Mouse (Mus musculus): ENCODE measurements around the gene Cftr. TPM values are rescaled to one million over a fixed set of nuclear protein-coding genes. Genes with fewer than 3 reads are reported as not detected.

Gene Cftr
- polyA plus RNA-seq, 1 experiment from 2014 or later, result 4.7 TPM

GRCm38 (mm10) chr6:18335393-18335792 lies 164.9 kb downstream of the Cftr start:
- no peaks in the 10 kb centered on the region for H3K36me3 ChIP-seq
- H3K4me2 ChIP-seq, result no peak overlapping the region
- H3K9ac ChIP-seq, result no peak overlapping the region
- no peaks in the 10 kb centered on the region for H3K27me3 ChIP-seq
- H3K9me3 ChIP-seq (replicated peaks), result no peaks in the 10 kb centered on the region
- 0 out of 2 replicates have a peak overlapping the region, but pooled peaks have one; percentile 62 for H3K27ac ChIP-seq
- WGBS, result 55% methylated on average over 3 of the region's 3 CpGs
- ATAC-seq (replicated peaks; ENCODE audit: low FRiP score), result peak; percentile 96
- no peaks in the 10 kb centered on the region for H3K4me1 ChIP-seq
- peak overlapping the region; percentile 24; the same call in 1 of the 2 replicates for H3K4me3 ChIP-seq (replicated peaks)

DNA sequence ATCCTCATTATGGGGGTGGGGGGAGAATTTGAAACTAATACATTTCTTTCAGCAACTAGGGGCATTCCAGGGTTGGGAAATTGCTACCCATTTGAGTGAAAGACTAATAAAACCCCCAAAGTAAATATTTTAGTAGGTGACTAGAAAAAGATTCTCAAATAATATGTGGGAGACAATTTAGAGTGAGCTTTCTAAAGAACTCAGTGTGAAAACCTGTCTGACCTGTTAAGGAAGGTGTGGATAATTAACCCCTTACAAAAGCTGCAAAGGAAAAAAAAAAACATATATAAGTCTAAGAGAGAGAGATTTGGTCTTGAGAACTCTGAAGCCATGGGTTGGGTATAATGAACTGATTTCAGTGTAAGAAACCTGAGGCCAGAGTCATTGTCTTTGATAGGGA lies 167.8 kb downstream of the Cftr start:
- H3K27me3 ChIP-seq, result no peaks in the 10 kb centered on the region
- H3K4me3 ChIP-seq (replicated peaks), result no peak overlapping the region
- no peak overlapping the region for H3K9ac ChIP-seq
- ATAC-seq (replicated peaks; ENCODE audit: low FRiP score), result no peak
- no peaks in the 10 kb centered on the region for H3K9me3 ChIP-seq (replicated peaks)
- no peaks in the 10 kb centered on the region for H3K36me3 ChIP-seq
- H3K4me1 ChIP-seq, result no peaks in the 10 kb centered on the region
- H3K27ac ChIP-seq, result no peak overlapping the region
- H3K4me2 ChIP-seq, result no peak overlapping the region

DNA sequence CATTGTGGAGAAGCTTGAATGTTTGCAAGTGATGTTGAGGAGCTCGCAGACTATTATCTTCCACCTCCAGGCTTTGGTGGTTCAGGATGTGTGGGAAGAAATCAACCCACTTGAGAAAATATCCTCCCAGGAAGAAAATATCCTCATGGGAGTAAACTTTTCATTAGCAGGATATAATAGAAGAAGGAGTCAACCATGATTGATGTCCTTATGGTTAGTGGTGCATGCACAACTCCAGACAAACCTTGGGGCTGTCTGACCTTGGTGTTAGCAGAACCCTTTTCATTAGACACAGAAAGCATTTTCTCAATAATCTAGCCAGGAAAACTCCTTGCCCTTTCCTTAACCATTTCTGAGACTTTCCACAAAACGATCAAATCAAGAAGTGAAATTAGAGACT lies 173.8 kb downstream of the Cftr start:
- no peaks in the 10 kb centered on the region for H3K4me1 ChIP-seq
- 40% methylated on average over 2 of the region's 2 CpGs for WGBS
- no peak overlapping the region for H3K9ac ChIP-seq
- no peak overlapping the region for H3K4me3 ChIP-seq (replicated peaks)
- ATAC-seq (replicated peaks; ENCODE audit: low FRiP score), result peak; percentile 92
- no peaks in the 10 kb centered on the region for H3K9me3 ChIP-seq (replicated peaks)
- H3K27ac ChIP-seq, result peak overlapping the region; percentile 51; the same call in 1 of the 2 replicates
- H3K27me3 ChIP-seq, result no peaks in the 10 kb centered on the region
- no peak overlapping the region for H3K4me2 ChIP-seq
- no peaks in the 10 kb centered on the region for H3K36me3 ChIP-seq

GRCm38 (mm10) chr6:18349153-18349858 lies 178.8 kb downstream of the Cftr start:
- no peaks in the 10 kb centered on the region for H3K4me1 ChIP-seq
- peak overlapping the region; percentile 51; the same call in 1 of the 2 replicates for H3K27ac ChIP-seq
- no peaks in the 10 kb centered on the region for H3K27me3 ChIP-seq
- no peaks in the 10 kb centered on the region for H3K9me3 ChIP-seq (replicated peaks)
- no peak overlapping the region for H3K9ac ChIP-seq
- no peaks in the 10 kb centered on the region for H3K36me3 ChIP-seq
- 38% methylated on average over 3 of the region's 3 CpGs for WGBS
- H3K4me2 ChIP-seq, result no peak overlapping the region
- H3K4me3 ChIP-seq (replicated peaks), result no peak overlapping the region
- peak; percentile 68; the same call in 1 of the 2 replicates for ATAC-seq (replicated peaks; ENCODE audit: low FRiP score)

GRCm38 (mm10) chr6:18360154-18360553 lies 189.7 kb downstream of the Cftr start:
- Histone ChIP-seq H3K27ac (no peak overlapping the region), H3K4me3 (replicated peaks) (no peak overlapping the region), H3K4me1 (no peaks in the 10 kb centered on the region), H3K9me3 (replicated peaks) (no peaks in the 10 kb centered on the region), H3K4me2 (no peak overlapping the region), H3K36me3 (no peaks in the 10 kb centered on the region), H3K27me3 (no peaks in the 10 kb centered on the region), H3K9ac (no peak overlapping the region)
- no peak for ATAC-seq (replicated peaks; ENCODE audit: low FRiP score)
- WGBS, result 73% methylated on average over 1 of the region's 1 CpGs

DNA sequence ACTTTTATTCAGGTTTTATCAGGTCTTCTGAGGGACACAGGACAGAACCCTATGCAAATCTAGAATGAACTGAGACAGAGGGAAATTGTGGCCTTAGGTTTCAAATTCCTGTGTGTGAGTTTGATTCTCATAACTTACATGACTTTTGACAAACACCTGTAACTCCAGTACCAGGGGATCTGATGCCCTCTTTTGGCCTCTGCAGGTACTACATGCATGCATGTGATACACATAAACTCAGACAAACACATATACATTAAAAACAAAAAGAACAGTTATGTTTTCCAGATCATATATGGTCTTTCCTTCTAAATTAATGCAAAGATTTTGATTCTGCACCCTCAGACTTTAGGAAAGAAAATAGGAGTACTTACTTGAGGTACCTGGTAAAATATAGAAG lies 190.5 kb downstream of the Cftr start:
- ATAC-seq (replicated peaks; ENCODE audit: low FRiP score), result no peak
- no peaks in the 10 kb centered on the region for H3K27me3 ChIP-seq

DNA sequence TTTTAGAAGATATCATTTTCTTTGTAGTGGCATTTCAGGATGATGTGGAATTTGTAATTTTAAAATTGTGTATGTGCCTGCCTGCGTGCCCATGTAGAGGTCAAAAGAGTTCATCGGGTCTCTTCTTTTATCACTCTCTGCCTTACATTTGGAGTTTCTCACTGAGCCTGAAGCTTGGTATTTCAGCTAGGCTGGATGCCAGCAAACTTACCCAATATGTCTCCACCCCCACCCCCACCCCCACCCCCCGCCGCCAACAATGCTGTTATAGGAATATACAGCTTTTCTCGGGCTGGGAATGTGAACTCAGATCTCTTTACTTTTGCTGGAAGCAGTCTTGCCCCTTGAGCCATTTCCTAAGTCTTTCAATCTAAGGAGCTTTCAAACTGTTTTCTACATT lies 191.7 kb downstream of the Cftr start:
- 0 out of 2 replicates have a peak, but pooled peaks cover under 1% of the 10 kb centered on the region for H3K4me1 ChIP-seq
- H3K27ac ChIP-seq, result no peak overlapping the region
- H3K4me2 ChIP-seq, result no peak overlapping the region
- H3K9me3 ChIP-seq (replicated peaks), result no peaks in the 10 kb centered on the region
- 82% methylated on average over 5 of the region's 5 CpGs for WGBS
- no peak overlapping the region for H3K9ac ChIP-seq
- no peak for ATAC-seq (replicated peaks; ENCODE audit: low FRiP score)
- H3K36me3 ChIP-seq, result no peaks in the 10 kb centered on the region
- no peak overlapping the region for H3K4me3 ChIP-seq (replicated peaks)
- no peaks in the 10 kb centered on the region for H3K27me3 ChIP-seq

More for the DNA sequence above, 190.5 kb downstream of the Cftr start:
- no peak overlapping the region for H3K9ac ChIP-seq
- H3K4me1 ChIP-seq, result no peaks in the 10 kb centered on the region
- no peak overlapping the region for H3K4me3 ChIP-seq (replicated peaks)
- H3K27ac ChIP-seq, result 0 out of 2 replicates have a peak overlapping the region, but pooled peaks have one; percentile 22
- H3K4me2 ChIP-seq, result no peak overlapping the region
- H3K36me3 ChIP-seq, result no peaks in the 10 kb centered on the region
- no peaks in the 10 kb centered on the region for H3K9me3 ChIP-seq (replicated peaks)

- H3K9ac ChIP-seq, result no peak overlapping the region
- peaks cover 14% of the 10 kb centered on the region; the same call in 1 of the 2 replicates for H3K4me1 ChIP-seq
- H3K9me3 ChIP-seq (replicated peaks), result no peaks in the 10 kb centered on the region
- no peak for ATAC-seq (replicated peaks; ENCODE audit: low FRiP score)
- H3K4me3 ChIP-seq (replicated peaks), result no peak overlapping the region
- H3K27ac ChIP-seq, result no peak overlapping the region
- no peaks in the 10 kb centered on the region for H3K27me3 ChIP-seq
- 81% methylated on average over 3 of the region's 3 CpGs for WGBS
- no peak overlapping the region for H3K4me2 ChIP-seq
- no peaks in the 10 kb centered on the region for H3K36me3 ChIP-seq
Measured at GRCm38 (mm10) chr6:18369054-18369453, 198.6 kb downstream of the Cftr start.

- H3K36me3 ChIP-seq, result no peaks in the 10 kb centered on the region
- no peaks in the 10 kb centered on the region for H3K27me3 ChIP-seq
- WGBS, result 87% methylated on average over 4 of the region's 4 CpGs
- H3K9ac ChIP-seq, result no peak overlapping the region
- ATAC-seq (replicated peaks; ENCODE audit: low FRiP score), result no peak
- no peaks in the 10 kb centered on the region for H3K9me3 ChIP-seq (replicated peaks)
- no peak overlapping the region for H3K4me2 ChIP-seq
- H3K4me1 ChIP-seq, result peaks cover 14% of the 10 kb centered on the region; the same call in 1 of the 2 replicates
- H3K27ac ChIP-seq, result no peak overlapping the region
- H3K4me3 ChIP-seq (replicated peaks), result no peak overlapping the region
Measured at GRCm38 (mm10) chr6:18369723-18370122, 199.2 kb downstream of the Cftr start.

Other genes with a start within 250 kb of the Cftr start
- 1.1 and 2.9 TPM in 2 replicates for gene Wnt2, start 140.1 kb upstream of the Cftr start, polyA plus RNA-seq (2015; fragmentation: Nextera tagmentation; extraction: Ambion mirVana)
- 0.12 TPM in 1 of 2 replicates, not detected in the other for gene Asz1, start 61.6 kb upstream of the Cftr start, polyA plus RNA-seq (2015; fragmentation: Nextera tagmentation; extraction: Ambion mirVana)